Mouse (Mus musculus): ENCODE measurements at regions not wholly inside any gene's neighbourhood (a gene's known extent, or its start where the extent isn't known, plus 50 kb on each side); places are given as distances from the start of the nearest gene placed in this dataset.

GRCm38 (mm10) chr6:47649961-47650360 is 54.8 kb upstream of the Ezh2 start:
- no peak for DNase-seq (ENCODE audit: extremely low read depth)
- H3K9ac ChIP-seq (ENCODE audit: insufficient read depth, low read depth): no peak overlapping the region

DNA sequence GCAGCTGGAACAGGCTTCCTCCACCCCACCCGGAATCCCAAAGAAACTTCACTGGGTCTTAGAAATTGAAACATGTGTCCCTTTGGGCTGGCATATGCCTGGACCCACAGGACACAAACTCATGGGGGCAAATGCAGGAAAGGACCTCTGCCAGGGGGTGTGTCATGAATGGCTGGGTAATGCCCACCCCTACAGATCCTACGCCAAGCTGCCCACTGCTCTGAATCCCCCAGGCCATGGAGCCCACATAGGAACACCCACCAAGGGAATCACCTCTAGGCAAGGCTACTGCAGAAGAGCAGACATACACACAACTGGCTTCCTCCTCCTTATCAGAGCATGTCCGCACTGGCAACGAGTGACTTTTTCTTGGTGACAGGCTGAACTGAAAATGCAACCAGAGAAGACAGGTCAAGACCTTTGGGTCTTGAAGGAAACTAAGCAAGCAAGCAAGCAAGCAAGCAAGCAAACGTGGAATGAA is 54.4 kb upstream of the Ezh2 start:
- Histone ChIP-seq H3K9ac (ENCODE audit: insufficient read depth, low read depth) (no peak overlapping the region), H3K27ac (ENCODE audit: insufficient read depth, low read depth) (no peak overlapping the region), H3K36me3 (replicated peaks in 1 of 2; ENCODE audit: control insufficient read depth in 1 of 2, insufficient read depth in 1 of 2, low read length in 1 of 2) (no peaks in the 10 kb centered on the region), H3K4me3 (replicated peaks in 1 of 3; ENCODE audit: low read depth in 2 of 3, low read length in 2 of 3, poor library complexity in 1 of 3) (no peak overlapping the region), H3K27me3 (replicated peaks) (no peaks in the 10 kb centered on the region), H3K79me2 (replicated peaks; ENCODE audit: control insufficient read depth, extremely low read depth, insufficient read depth, poor library complexity, severe bottlenecking) (no peaks in the 10 kb centered on the region), H3K9me3 (replicated peaks; ENCODE audit: low read length) (no peaks in the 10 kb centered on the region), H3K4me2 (ENCODE audit: insufficient read depth, low read depth, poor library complexity, severe bottlenecking) (no peak overlapping the region), H3K4me1 (ENCODE audit: control insufficient read depth in 1 of 2, insufficient read depth in 2 of 2) (peaks cover 0 to 3% of the 10 kb centered on the region in 2 experiments; a peak in 1 of 4 replicates)
- in situ Hi-C loops (cut with MboI; ENCODE audit: low pct_ligation_motif_present, low pct_unique_long_range_greater_than_20kb, low sequenced_read_pairs) (no loop called here), dilution Hi-C loops (cut with MboI; ENCODE audit: extremely low pct_ligation_motif_present, extremely low pct_unique_long_range_greater_than_20kb, low sequenced_read_pairs) (no loop called here)
- TF ChIP-seq JUND (conservative IDR thresholded peaks at IDR 0.05; ENCODE audit: low read depth, low read length): no peak
- TF ChIP-seq ZC3H11A (IDR thresholded peaks at IDR 0.05; ENCODE audit: low read depth, low read length): no peak
- TF ChIP-seq ZNF384 (IDR thresholded peaks at IDR 0.05; ENCODE audit: low read depth, low read length): no peak
- no peak for TF ChIP-seq IRF4 (IDR thresholded peaks at IDR 0.05; ENCODE audit: low read depth, low read length)
- no peak for TF ChIP-seq PAX5 (IDR thresholded peaks at IDR 0.05; ENCODE audit: low read length)
- no peak for TF ChIP-seq EP300 (IDR thresholded peaks at IDR 0.05; ENCODE audit: low read length)
- TF ChIP-seq NRF1 (IDR thresholded peaks at IDR 0.05; ENCODE audit: low read depth, low read length): no peak
- TF ChIP-seq ZMIZ1 (IDR thresholded peaks at IDR 0.05; ENCODE audit: low read depth, low read length): no peak
- TF ChIP-seq HCFC1 (IDR thresholded peaks at IDR 0.05; ENCODE audit: low read depth, low read length): no peak
- no peak for TF ChIP-seq MAFK (IDR thresholded peaks at IDR 0.05; ENCODE audit: insufficient replicate concordance, low read length)
- TF ChIP-seq MYC (IDR thresholded peaks at IDR 0.05; ENCODE audit: low read depth, low read length): no peak
- TF ChIP-seq TCF12 (IDR thresholded peaks at IDR 0.05; ENCODE audit: low read depth, low read length): no peak
- TF ChIP-seq MAX (IDR thresholded peaks at IDR 0.05; ENCODE audit: low read length): no peak
- no peak for TF ChIP-seq ZKSCAN1 (IDR thresholded peaks at IDR 0.05; ENCODE audit: borderline replicate concordance, low read depth, low read length)
- no peak for TF ChIP-seq CHD2 (IDR thresholded peaks at IDR 0.05; ENCODE audit: low read length)
- TF ChIP-seq UBTF (IDR thresholded peaks at IDR 0.05; ENCODE audit: low read depth, low read length): no peak
- TF ChIP-seq CTCF (conservative IDR thresholded peaks at IDR 0.05 in 1 of 2, IDR thresholded peaks at IDR 0.05 in 1 of 2; ENCODE audit: low read depth in 2 of 2, low read length in 2 of 2): no peak
- no peak for DNase-seq (ENCODE audit: extremely low read depth)

More at GRCm38 (mm10) chr6:47649961-47650360, 54.8 kb upstream of the Ezh2 start:
- peak overlapping the region; percentile 17; the same call in 1 of the 2 replicates for H3K4me2 ChIP-seq (ENCODE audit: insufficient read depth, low read depth, poor library complexity, severe bottlenecking)
- peak overlapping the region in 1 of 3 experiments; percentile 34 for H3K4me3 ChIP-seq (replicated peaks in 1 of 3; ENCODE audit: low read depth in 2 of 3, low read length in 2 of 3, poor library complexity in 1 of 3)
- no peak for TF ChIP-seq CHD2 (IDR thresholded peaks at IDR 0.05; ENCODE audit: low read length)
- H3K9me3 ChIP-seq (replicated peaks; ENCODE audit: low read length): no peaks in the 10 kb centered on the region
- H3K4me1 ChIP-seq (ENCODE audit: control insufficient read depth in 1 of 2, insufficient read depth in 2 of 2): peaks cover 0 to 3% of the 10 kb centered on the region in 2 experiments; a peak in 1 of 4 replicates
- dilution Hi-C loops (cut with MboI; ENCODE audit: extremely low pct_ligation_motif_present, extremely low pct_unique_long_range_greater_than_20kb, low sequenced_read_pairs): no loop called here
- no peak overlapping the region for H3K27ac ChIP-seq (ENCODE audit: insufficient read depth, low read depth)
- H3K79me2 ChIP-seq (replicated peaks; ENCODE audit: control insufficient read depth, extremely low read depth, insufficient read depth, poor library complexity, severe bottlenecking): no peaks in the 10 kb centered on the region
- in situ Hi-C loops (cut with MboI; ENCODE audit: low pct_ligation_motif_present, low pct_unique_long_range_greater_than_20kb, low sequenced_read_pairs): no loop called here
- H3K27me3 ChIP-seq (replicated peaks): no peaks in the 10 kb centered on the region
- H3K36me3 ChIP-seq (replicated peaks in 1 of 2; ENCODE audit: control insufficient read depth in 1 of 2, insufficient read depth in 1 of 2, low read length in 1 of 2): no peaks in the 10 kb centered on the region
